Mouse (Mus musculus): ENCODE measurements around the gene Il7r. TPM values are rescaled to one million over a fixed set of nuclear protein-coding genes. Genes with fewer than 3 reads are reported as not detected.

Gene Il7r
- polyA plus RNA-seq (2014; fragmentation: Illumina TruSeq; extraction: RNeasy Lipid Tissue Mini Kit (QIAGEN cat#74804); ENCODE audit: low read depth, low replicate concordance) = 0.31 TPM

GRCm38 (mm10) chr15:9530076-9530475, at the start of gene Il7r:
Il7r (minus strand) TSS chr15:9530176.

Other genes with a start within 250 kb of the Il7r start
- gene Ugt3a2, start 194.6 kb downstream of the Il7r start, polyA plus RNA-seq (2014; fragmentation: Illumina TruSeq; extraction: RNeasy Lipid Tissue Mini Kit (QIAGEN cat#74804); ENCODE audit: low read depth, low replicate concordance) = 1.7 TPM
- 38.7 TPM for gene Capsl, start 94.1 kb downstream of the Il7r start, polyA plus RNA-seq (2014; fragmentation: Illumina TruSeq; extraction: RNeasy Lipid Tissue Mini Kit (QIAGEN cat#74804); ENCODE audit: low read depth, low replicate concordance)
- 81.9 TPM for gene Spef2, start 218.7 kb upstream of the Il7r start, polyA plus RNA-seq (2014; fragmentation: Illumina TruSeq; extraction: RNeasy Lipid Tissue Mini Kit (QIAGEN cat#74804); ENCODE audit: low read depth, low replicate concordance)

All from testis, adult 10 weeks (tissue).